Mouse (Mus musculus) left cerebral cortex, postnatal 4 days (tissue): ENCODE data around the gene Ncs1. TPM values are rescaled to one million over a fixed set of nuclear protein-coding genes. Genes with fewer than 3 reads are reported as not detected.

Experiments
- DNase-seq: peaks from one replicate; pipeline ENCODE4 v3.0.0-alpha.2; 2022
- intact Hi-C: fragments of 180-260 bp; cut with DNase I; formaldehyde crosslinking; loops from one replicate; pipeline ENCODE4 v1.15.1; 2025
- total RNA-seq, 2 experiments: library from RNA; stranded (reverse); gene quantifications; 2 replicates each; pipeline ENCODE4 v1.2.3; 2021

Gene Ncs1
- total RNA-seq = 100 to 1,000 TPM; 161 to 162 TPM

GRCm38 (mm10) chr2:31245491-31246141 is at the start of gene Ncs1:
Gene Ncs1, plus strand, starts transcription at chr2:31245823.
- DNase-seq = peak; percentile 76
- intact Hi-C loops = loop anchor here (5.0 kb wide), 1 partner anchor 47 kb away; no protein-coding TSS in a partner anchor

GRCm38 (mm10) chr2:31198621-31199020 is 47.0 kb upstream of the Ncs1 start:
- DNase-seq = no peak
- intact Hi-C loops = no loop called here

- no peak for DNase-seq
These were observed 45.6 kb upstream of the Ncs1 start for GRCm38 (mm10) chr2:31200051-31200450.

GRCm38 (mm10) chr2:31201851-31202250 is 43.8 kb upstream of the Ncs1 start:
- DNase-seq = no peak
- intact Hi-C loops = no loop called here

More at GRCm38 (mm10) chr2:31200051-31200450, 45.6 kb upstream of the Ncs1 start:
- intact Hi-C loops = no loop called here

GRCm38 (mm10) chr2:31202357-31202756 is 43.3 kb upstream of the Ncs1 start:
- intact Hi-C loops = no loop called here

GRCm38 (mm10) chr2:31202956-31203355 is 42.7 kb upstream of the Ncs1 start:
- intact Hi-C loops = no loop called here

More at GRCm38 (mm10) chr2:31202357-31202756, 43.3 kb upstream of the Ncs1 start:
- no peak for DNase-seq

GRCm38 (mm10) chr2:31204677-31205076 is 40.9 kb upstream of the Ncs1 start:
- no peak for DNase-seq
- intact Hi-C loops = no loop called here

More at GRCm38 (mm10) chr2:31202956-31203355, 42.7 kb upstream of the Ncs1 start:
- no peak for DNase-seq

- intact Hi-C loops = no loop called here
- DNase-seq = no peak
These were observed 39.4 kb upstream of the Ncs1 start for GRCm38 (mm10) chr2:31206211-31206610.

GRCm38 (mm10) chr2:31206882-31207281 is 38.7 kb upstream of the Ncs1 start:
- no peak for DNase-seq
- intact Hi-C loops = no loop called here

- intact Hi-C loops = no loop called here
- no peak for DNase-seq
These were observed 37.0 kb upstream of the Ncs1 start for GRCm38 (mm10) chr2:31208544-31209142.

- intact Hi-C loops = no loop called here
- no peak for DNase-seq
These were observed 36.1 kb upstream of the Ncs1 start for GRCm38 (mm10) chr2:31209525-31209924.

GRCm38 (mm10) chr2:31210144-31210847 is 35.3 kb upstream of the Ncs1 start:
- no peak for DNase-seq
- intact Hi-C loops = no loop called here

- intact Hi-C loops = no loop called here
- no peak for DNase-seq
These were observed 34.4 kb upstream of the Ncs1 start for GRCm38 (mm10) chr2:31211204-31211603.

GRCm38 (mm10) chr2:31214211-31214796 is 31.3 kb upstream of the Ncs1 start:
- peak; percentile 38 for DNase-seq
- intact Hi-C loops = no loop called here

GRCm38 (mm10) chr2:31218611-31219010 is 27.0 kb upstream of the Ncs1 start:
- DNase-seq = peak; percentile 31
- intact Hi-C loops = no loop called here

GRCm38 (mm10) chr2:31219470-31219869 is 26.2 kb upstream of the Ncs1 start:
- intact Hi-C loops = no loop called here
- DNase-seq = no peak

GRCm38 (mm10) chr2:31220844-31221243 is 24.8 kb upstream of the Ncs1 start:
- intact Hi-C loops = no loop called here
- no peak for DNase-seq

- intact Hi-C loops = no loop called here
- DNase-seq = no peak
These were observed 24.0 kb upstream of the Ncs1 start for GRCm38 (mm10) chr2:31221582-31221981.

GRCm38 (mm10) chr2:31228768-31229311 is 16.8 kb upstream of the Ncs1 start:
- DNase-seq = no peak
- intact Hi-C loops = no loop called here

- intact Hi-C loops = no loop called here
- no peak for DNase-seq
These were observed 6.4 kb upstream of the Ncs1 start for GRCm38 (mm10) chr2:31239203-31239696.

- no peak for DNase-seq
- intact Hi-C loops = no loop called here
These were observed 5.8 kb upstream of the Ncs1 start for GRCm38 (mm10) chr2:31239833-31240232.
